Mouse (Mus musculus) midbrain, postnatal 0 days (tissue): ENCODE measurements around the gene Dhcr24. TPM values are rescaled to one million over a fixed set of nuclear protein-coding genes. Genes with fewer than 3 reads are reported as not detected.
A peak's percentile ranks its signal among the peaks of the same experiment; 100 is the strongest.

Experiments
- ATAC-seq: fragments of 200-750 bp; cut with Nextera tagmentation; 2 replicates; pipeline ENCODE4 v1.8.0; 2017; ENCODE audit warnings: moderate number of reproducible peaks, mild to moderate bottlenecking, moderate TSS enrichment, moderate library complexity; ENCODE audit not compliant: low FRiP score
- DNase-seq: peaks from one replicate; pipeline ENCODE4 v3.0.0-alpha.2; 2015; ENCODE audit warnings: low spot score
- H3K27ac ChIP-seq: fragments of 300-500 bp; sonication (generic); 2 replicates; pipeline ENCODE4 v1.5.1; 2014; ENCODE audit warnings: low read depth, mild to moderate bottlenecking, low read length, mixed read lengths
- H3K27me3 ChIP-seq: fragments of 300-500 bp; sonication (generic); 2 replicates; pipeline ENCODE4 v1.6.1; 2014; ENCODE audit warnings: low read length, control low read depth, mixed read lengths; ENCODE audit not compliant: insufficient read depth
- H3K36me3 ChIP-seq: fragments of 300-500 bp; sonication (generic); 2 replicates; pipeline ENCODE4 v1.6.1; 2014; ENCODE audit warnings: low read length, control low read depth, mixed read lengths; ENCODE audit not compliant: insufficient read depth
- H3K4me1 ChIP-seq: fragments of 300-500 bp; sonication (generic); 2 replicates; pipeline ENCODE4 v1.6.1; 2014; ENCODE audit warnings: mild to moderate bottlenecking, control low read depth, antibody characterized with exemption, low read length, mixed read lengths; ENCODE audit not compliant: insufficient read depth
- H3K4me2 ChIP-seq: fragments of 300-500 bp; sonication (generic); 2 replicates; pipeline ENCODE4 v1.6.1; 2014; ENCODE audit warnings: low read depth, mild to moderate bottlenecking, low read length, mixed read lengths; ENCODE audit not compliant: poor library complexity, severe bottlenecking
- H3K4me3 ChIP-seq: fragments of 300-500 bp; sonication (generic); 2 replicates; pipeline ENCODE4 v1.5.1; 2014; ENCODE audit warnings: low read depth, mild to moderate bottlenecking, low read length, moderate library complexity
- H3K9ac ChIP-seq: fragments of 300-500 bp; sonication (generic); replicated peaks from 2 replicates; pipeline ENCODE4 v1.6.1; 2014; ENCODE audit warnings: mild to moderate bottlenecking, low read length, moderate library complexity, mixed read lengths; ENCODE audit not compliant: poor library complexity, severe bottlenecking
- H3K9me3 ChIP-seq: fragments of 300-500 bp; sonication (generic); 2 replicates; pipeline ENCODE4 v1.6.1; 2016; ENCODE audit warnings: low read length, control low read depth
- CTCF ChIP-seq: IDR thresholded peaks from 2 replicates; pipeline ENCODE4 v1.5.1; 2016; ENCODE audit warnings: antibody characterized with exemption, mild to moderate bottlenecking
- WGBS: fragments of 180-500 bp; shearing (Covaris S2); extraction: QIAGEN DNeasy Blood & Tissue Kit; methylation state at CpG from one replicate; pipeline ENCODE4 v1.1.7; 2014; 5-methylcytosine and 5-hydroxymethylcytosine counted together
- polyA plus RNA-seq: library from polyadenylated mRNA; unstranded; fragments of >200 nt; fragmentation: Nextera tagmentation; extraction: Ambion mirVana; gene quantifications from 2 replicates; pipeline ENCODE4 v1.2.1, GENCODE M21; 2015
- total RNA-seq: library from RNA; depleted of rRNA; stranded (reverse); fragments of >200 nt; gene quantifications from 2 replicates; pipeline ENCODE4 v1.2.3, GENCODE M21; 2014; rRNA removed

The Dhcr24 gene
- total and polyA plus RNA-seq, 2 experiments from 2014 or later: 8.1 to 139 TPM

DNA sequence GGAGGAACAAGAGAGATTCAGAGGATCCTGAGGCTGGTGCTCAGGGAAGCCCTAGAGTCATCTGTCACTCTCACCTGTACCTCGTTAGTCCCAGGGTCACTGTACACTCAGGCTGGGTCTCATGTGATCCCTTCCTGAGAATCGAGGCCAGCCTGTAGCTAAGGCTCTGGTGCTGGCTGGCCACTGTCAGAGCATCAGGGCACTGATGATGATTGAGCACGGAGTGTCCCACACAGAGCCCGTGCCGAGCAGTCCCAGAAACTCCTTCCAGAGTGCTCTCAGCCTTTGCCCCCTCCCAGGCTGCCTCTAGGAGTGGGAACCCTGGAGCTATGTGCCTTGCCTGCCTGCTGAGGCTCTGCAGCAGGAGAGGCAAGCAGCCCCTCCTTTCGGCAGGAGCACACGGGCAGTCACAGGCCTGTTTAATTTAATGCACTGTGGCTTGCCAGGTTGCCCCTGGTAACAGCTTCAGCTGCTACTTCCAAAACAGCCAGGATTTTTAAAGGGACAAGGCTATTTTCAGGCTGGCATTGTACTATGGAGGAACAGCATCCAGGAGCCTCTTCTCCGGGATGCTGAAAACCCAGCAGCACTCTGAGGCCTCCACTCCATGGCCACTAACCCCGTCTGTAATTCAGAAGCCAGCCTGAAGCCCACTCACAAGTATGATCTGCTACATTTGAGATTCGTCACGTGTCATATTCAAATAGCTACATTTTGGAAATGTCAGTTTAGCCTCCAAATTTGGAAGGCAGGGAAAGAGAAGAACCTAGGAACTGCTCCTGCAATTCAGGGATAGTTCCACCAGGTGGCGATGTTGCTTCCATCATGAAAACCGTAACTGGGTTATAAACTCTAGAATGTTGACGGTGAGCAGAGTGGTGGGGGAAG lies 69.7 kb downstream of the Dhcr24 start:
- Histone ChIP-seq H3K36me3 (no peaks in the 10 kb centered on the region), H3K4me3 (no peak overlapping the region), H3K9ac (0 out of 2 replicates have a peak overlapping the region, but pooled peaks have one; percentile 33), H3K9me3 (no peaks in the 10 kb centered on the region), H3K27ac (peak overlapping the region; percentile 90), H3K27me3 (no peaks in the 10 kb centered on the region), H3K4me1 (peaks cover 36% of the 10 kb centered on the region), H3K4me2 (peak overlapping the region; percentile 20; the same call in 1 of the 2 replicates)
- DNase-seq (peak; percentile 96), ATAC-seq (peak; percentile 82)
- TF ChIP-seq CTCF: peak; percentile 94
- WGBS: 7% methylated on average over 14 of the region's 14 CpGs

GRCm38 (mm10) chr4:106632313-106632712 lies 71.5 kb downstream of the Dhcr24 start:
- 31% methylated on average over 1 of the region's 3 CpGs for WGBS
- DNase-seq: no peak
- Histone ChIP-seq H3K27ac (peak overlapping the region; percentile 90), H3K4me3 (no peak overlapping the region), H3K4me1 (peaks cover 33% of the 10 kb centered on the region), H3K4me2 (no peak overlapping the region), H3K36me3 (no peaks in the 10 kb centered on the region), H3K9me3 (no peaks in the 10 kb centered on the region), H3K9ac (no peak overlapping the region), H3K27me3 (no peaks in the 10 kb centered on the region)
- TF ChIP-seq CTCF: no peak
- ATAC-seq: no peak

DNA sequence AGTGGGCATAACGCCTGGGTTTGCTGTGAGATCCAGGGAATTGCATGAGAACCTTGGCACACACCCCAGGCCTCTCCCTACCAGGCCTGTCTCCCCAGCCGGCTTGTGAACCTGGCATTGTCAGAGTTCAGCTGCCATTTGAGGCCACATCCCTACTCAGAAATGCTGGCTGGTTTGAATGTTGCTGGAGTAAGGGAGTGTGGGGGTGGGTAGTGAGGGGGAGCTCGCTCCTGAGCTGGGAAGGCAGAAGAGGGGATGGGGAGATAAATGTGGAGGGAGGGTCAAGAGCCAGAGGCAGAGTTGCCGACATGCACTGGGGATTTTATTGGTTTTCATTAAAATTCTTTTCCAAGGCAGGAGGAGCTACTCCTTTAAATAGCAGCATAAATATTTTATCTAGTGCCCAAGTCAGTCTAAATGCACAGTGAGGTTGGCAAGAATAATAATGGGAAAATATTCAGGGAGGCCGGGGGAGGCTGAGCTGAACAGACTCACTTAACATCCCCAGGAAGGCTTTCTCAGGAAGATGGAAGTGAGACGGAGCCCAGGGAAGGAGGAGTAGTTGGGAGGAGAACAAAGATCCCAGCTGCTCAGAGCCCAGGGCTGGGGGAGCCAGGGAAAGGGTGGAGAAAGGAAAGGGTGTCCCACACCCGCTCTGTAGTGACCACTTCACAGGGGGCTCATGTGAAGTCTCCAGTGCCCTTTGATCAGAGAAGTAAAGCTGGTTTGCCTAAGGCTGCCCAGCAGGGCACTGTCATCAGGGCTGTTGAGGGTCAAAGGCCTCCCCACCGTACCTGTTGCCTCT lies 72.6 kb downstream of the Dhcr24 start:
- TF ChIP-seq CTCF: no peak
- Histone ChIP-seq H3K9me3 (no peaks in the 10 kb centered on the region), H3K9ac (peak overlapping the region; percentile 34), H3K27me3 (no peaks in the 10 kb centered on the region), H3K36me3 (no peaks in the 10 kb centered on the region), H3K4me3 (no peak overlapping the region), H3K4me1 (peaks cover 33% of the 10 kb centered on the region), H3K27ac (peak overlapping the region; percentile 90), H3K4me2 (peak overlapping the region; percentile 34)
- ATAC-seq: peak; percentile 45; the same call in 1 of the 2 replicates
- peak; percentile 35 for DNase-seq
- 17% methylated on average over 8 of the region's 8 CpGs for WGBS

GRCm38 (mm10) chr4:106634086-106634479 lies 73.2 kb downstream of the Dhcr24 start:
- peak overlapping the region; percentile 34 for H3K4me2 ChIP-seq
- 32% methylated on average over 9 of the region's 9 CpGs for WGBS
- H3K27ac ChIP-seq: peak overlapping the region; percentile 90
- peaks cover 33% of the 10 kb centered on the region for H3K4me1 ChIP-seq
- no peaks in the 10 kb centered on the region for H3K27me3 ChIP-seq
- H3K4me3 ChIP-seq: no peak overlapping the region
- DNase-seq (peak; percentile 49), ATAC-seq (peak; percentile 52; the same call in 1 of the 2 replicates)
- TF ChIP-seq CTCF: no peak
- H3K9me3 ChIP-seq: no peaks in the 10 kb centered on the region
- no peaks in the 10 kb centered on the region for H3K36me3 ChIP-seq
- H3K9ac ChIP-seq: no peak overlapping the region

Other genes starting within 250 kb of the Dhcr24 start
- gene Usp24, start 244.8 kb upstream of the Dhcr24 start, total RNA-seq: 28.6 and 36.1 TPM in 2 replicates
- 6.6 and 10.2 TPM in 2 replicates for gene Usp24, start 244.8 kb upstream of the Dhcr24 start, polyA plus RNA-seq
- gene Pcsk9, start 96.7 kb upstream of the Dhcr24 start, total RNA-seq: 5.3 and 10.1 TPM in 2 replicates
- gene Pcsk9, start 96.7 kb upstream of the Dhcr24 start, polyA plus RNA-seq: 3.1 and 3.3 TPM in 2 replicates
- 0.09 TPM in 1 of 2 replicates, not detected in the other for gene Bsnd, start 68.8 kb upstream of the Dhcr24 start, total RNA-seq
- not detected in 2 replicates for gene Bsnd, start 68.8 kb upstream of the Dhcr24 start, polyA plus RNA-seq
- not detected in 2 replicates for gene Lexm, start 56.2 kb downstream of the Dhcr24 start, total RNA-seq
- not detected in 2 replicates for gene Lexm, start 56.2 kb downstream of the Dhcr24 start, polyA plus RNA-seq
- 4.1 and 4.6 TPM in 2 replicates for gene Ttc22, start 61.4 kb downstream of the Dhcr24 start, total RNA-seq
- 4.1 and 4.7 TPM in 2 replicates for gene Ttc22, start 61.4 kb downstream of the Dhcr24 start, polyA plus RNA-seq
- 5.9 and 10.3 TPM in 2 replicates for gene Pars2, start 90.0 kb downstream of the Dhcr24 start, total RNA-seq
- 7.0 and 7.4 TPM in 2 replicates for gene Pars2, start 90.0 kb downstream of the Dhcr24 start, polyA plus RNA-seq
- gene Ttc4, start 117.9 kb downstream of the Dhcr24 start, total RNA-seq: 121 and 127 TPM in 2 replicates
- 93.2 and 111 TPM in 2 replicates for gene Ttc4, start 117.9 kb downstream of the Dhcr24 start, polyA plus RNA-seq
- gene Mroh7, start 169.9 kb downstream of the Dhcr24 start, total RNA-seq: 1.1 and 1.3 TPM in 2 replicates
- gene Mroh7, start 169.9 kb downstream of the Dhcr24 start, polyA plus RNA-seq: 0.59 and 0.64 TPM in 2 replicates
- not detected in 2 replicates for gene Fam151a, start 172.9 kb downstream of the Dhcr24 start, total RNA-seq
- gene Fam151a, start 172.9 kb downstream of the Dhcr24 start, polyA plus RNA-seq: not detected in 2 replicates
- gene Acot11, start 244.0 kb downstream of the Dhcr24 start, total RNA-seq: 4.0 and 7.0 TPM in 2 replicates
- 1.8 and 2.1 TPM in 2 replicates for gene Acot11, start 244.0 kb downstream of the Dhcr24 start, polyA plus RNA-seq